Mouse (Mus musculus) left cerebral cortex, adult 18-20 months (tissue): ENCODE results near the gene Spast. TPM values are rescaled to one million over a fixed set of nuclear protein-coding genes. Genes with fewer than 3 reads are reported as not detected.
"Not testable (repeated sequence)": the region's sequence is repeated elsewhere in the genome, so short reads cannot be mapped to it uniquely, and the experiment has no call there.

Experiments
- DNase-seq, 2 experiments: peaks; one replicate each; pipeline ENCODE4 v3.0.0; 2021 to 2022; ENCODE audit warnings: low spot score in 2 of 2, mixed read lengths in 1 of 2
- long read RNA-seq, 2 experiments: library from polyadenylated mRNA; stranded (forward); transcript quantifications; one replicate each; pipeline ENCODE4 v2.0.0; 2021
- total RNA-seq, 2 experiments: library from RNA; stranded (reverse); gene quantifications; 2 replicates each; pipeline ENCODE4 v1.2.3; 2021

Spast gene
- 10 to 100 TPM; 51.1 to 55.4 TPM for total RNA-seq
- long read RNA-seq, experiment 1, full-length matches to known transcripts = 37 of 54 reads
- long read RNA-seq, experiment 1, partial matches to known transcripts = 3 of 54 reads
- long read RNA-seq, experiment 1, other reads (novel, unspliced or antisense) = 14 of 54 reads
- long read RNA-seq, experiment 2, full-length matches to known transcripts = 23 of 32 reads
- long read RNA-seq, experiment 2, partial matches to known transcripts = 4 of 32 reads
- long read RNA-seq, experiment 2, other reads (novel, unspliced or antisense) = 5 of 32 reads

- DNase-seq = peak; percentile 46 to 64
Observed at GRCm38 (mm10) chr17:74338937-74339804, at the start of gene Spast. Gene Spast, plus strand, starts transcription at chr17:74338987.

DNA sequence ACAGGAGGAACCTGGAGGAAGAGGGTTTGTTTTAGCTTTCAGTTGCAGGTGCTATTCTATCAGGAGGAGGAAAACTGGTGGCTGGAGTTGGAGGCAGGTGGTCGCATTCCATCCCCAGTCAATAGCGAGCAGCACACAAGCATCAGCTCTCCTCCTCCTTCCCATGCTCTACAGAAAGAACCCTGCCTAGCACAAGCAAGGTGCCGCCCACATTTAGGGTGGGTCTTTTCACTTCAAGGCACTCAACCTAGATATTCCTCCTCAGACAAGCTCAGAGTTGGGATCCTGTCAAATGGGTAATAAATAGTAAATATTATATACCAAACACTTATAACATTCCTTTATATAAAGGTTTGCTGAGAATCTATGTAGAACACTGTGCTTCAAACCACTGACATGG lies 48.6 kb upstream of the Spast start:
- DNase-seq = no peak

DNA sequence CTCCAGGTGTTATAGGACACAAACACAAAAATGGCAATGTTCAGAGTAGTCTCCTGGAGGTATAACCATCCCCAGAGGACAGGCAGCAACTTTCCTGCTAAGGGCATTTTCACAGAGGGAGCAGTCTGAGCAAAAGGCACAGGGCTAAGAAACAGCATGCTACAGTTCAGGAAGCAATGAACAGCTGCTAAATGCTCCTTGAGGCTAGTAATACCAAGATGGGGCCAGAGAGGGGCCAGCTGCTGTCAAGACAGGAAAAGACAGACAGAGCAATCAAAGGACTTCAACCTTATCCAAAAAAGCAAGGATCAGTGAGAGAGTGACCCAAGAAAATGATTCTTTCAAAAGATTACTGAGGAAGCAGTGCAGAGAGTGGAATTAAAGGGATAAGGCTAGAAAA lies 47.9 kb upstream of the Spast start:
- DNase-seq = no peak

DNA sequence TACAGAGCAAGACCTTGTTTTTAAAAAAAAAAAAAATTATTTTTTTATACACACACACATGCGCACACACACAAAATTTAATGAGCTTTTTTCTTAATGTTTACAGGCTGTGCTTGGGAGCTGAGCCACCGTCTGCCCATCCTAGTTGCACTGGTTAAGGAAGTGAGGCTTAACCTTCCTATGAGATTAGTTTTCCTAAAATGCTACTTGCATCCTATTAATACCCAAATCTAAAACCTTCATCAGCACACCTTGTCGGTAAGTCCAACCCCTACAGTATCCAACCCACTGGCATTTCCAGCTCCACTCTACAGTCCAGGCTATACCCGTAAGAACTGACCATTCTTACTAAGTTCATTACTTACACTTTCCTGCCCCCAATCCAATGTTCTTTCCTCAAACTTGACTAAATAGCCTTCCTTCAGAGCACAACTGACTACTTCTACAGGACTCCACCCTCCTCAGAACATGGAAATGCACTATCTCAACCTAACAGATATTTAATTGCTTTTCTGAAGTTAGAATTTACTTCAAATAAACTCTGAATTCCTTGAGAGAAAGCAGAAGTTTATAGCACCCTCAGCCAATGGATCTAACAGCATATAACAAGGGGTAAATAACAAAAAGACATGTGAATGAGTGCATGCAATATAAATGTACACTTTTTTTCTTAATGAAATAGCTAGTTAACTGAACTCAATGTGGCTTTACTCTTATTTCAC lies 47.0 kb upstream of the Spast start:
- no peak for DNase-seq

DNA sequence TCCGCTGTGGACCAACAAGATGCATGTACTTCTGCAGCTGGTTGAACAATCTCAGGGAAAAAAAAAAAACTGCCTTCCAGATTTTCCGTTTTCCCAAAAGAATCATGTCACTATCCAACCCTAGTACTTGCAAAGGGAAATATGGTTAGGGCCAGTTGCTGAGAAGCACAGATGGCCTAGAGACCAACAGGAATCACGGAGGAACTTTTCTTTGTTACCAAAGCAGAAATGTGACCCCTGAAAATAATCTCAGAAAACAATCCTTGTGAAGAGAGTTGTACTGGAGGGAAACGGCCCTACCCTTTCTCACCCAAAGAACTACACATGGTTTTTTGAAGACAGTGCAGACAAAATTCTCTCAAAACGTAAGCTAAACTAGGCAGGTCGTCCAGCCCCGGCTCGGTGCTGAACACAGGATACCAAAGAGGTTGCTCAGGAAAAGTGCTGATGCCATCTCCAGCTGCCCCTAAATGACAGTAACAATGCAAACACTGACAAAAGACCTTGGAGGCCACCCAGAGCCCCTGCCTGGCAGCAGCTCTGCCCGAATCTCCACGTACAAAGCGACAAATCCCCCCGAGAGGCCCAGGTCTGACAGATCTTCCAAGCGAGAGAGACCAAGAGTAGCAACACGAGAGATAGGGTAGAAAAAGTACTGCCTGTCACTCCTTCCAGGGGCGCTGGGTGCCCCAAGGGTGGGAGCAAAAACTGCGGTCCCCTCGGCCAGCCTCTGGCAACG lies 44.9 kb upstream of the Spast start:
- peak in 1 of 2 experiments; percentile 5 for DNase-seq

DNA sequence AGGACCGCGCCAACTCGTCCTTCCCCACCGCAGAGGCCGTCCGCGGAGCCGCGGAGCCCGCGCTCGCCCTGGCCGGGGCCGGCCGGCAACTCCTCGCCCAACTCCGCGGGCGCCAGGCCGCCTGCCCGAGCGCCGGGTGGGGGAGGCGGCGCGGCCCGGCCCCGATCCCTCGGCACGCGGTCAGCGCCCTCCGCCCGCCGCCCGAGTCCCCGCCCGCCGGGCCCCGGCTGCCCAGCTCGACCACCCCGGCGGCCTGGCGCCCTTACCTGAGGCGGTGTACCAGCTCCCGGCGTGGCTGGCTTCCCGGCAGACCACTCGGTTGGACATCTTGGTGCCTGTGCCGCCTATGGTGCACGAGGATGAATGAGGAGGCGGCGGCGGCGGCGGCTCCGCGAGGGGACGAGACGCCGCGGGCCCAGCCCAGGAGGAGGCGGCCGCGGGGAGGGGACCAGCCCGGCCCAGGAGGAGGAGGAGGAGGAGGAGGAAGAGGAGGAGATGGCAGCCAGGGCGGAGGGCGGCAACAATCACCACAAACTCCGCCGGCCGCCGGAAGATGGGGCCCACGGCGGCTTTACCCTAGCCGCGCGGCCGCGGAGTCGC lies 44.3 kb upstream of the Spast start:
- peak; percentile 68 to 75 for DNase-seq

- DNase-seq = peak; percentile 72 to 81
Observed at GRCm38 (mm10) chr17:74295026-74295970, 43.5 kb upstream of the Spast start, which contains the start of gene Memo1. Gene Memo1, minus strand, starts transcription at chr17:74295521.

- no peak for DNase-seq
Observed at GRCm38 (mm10) chr17:74296076-74296823, 42.5 kb upstream of the Spast start.

DNA sequence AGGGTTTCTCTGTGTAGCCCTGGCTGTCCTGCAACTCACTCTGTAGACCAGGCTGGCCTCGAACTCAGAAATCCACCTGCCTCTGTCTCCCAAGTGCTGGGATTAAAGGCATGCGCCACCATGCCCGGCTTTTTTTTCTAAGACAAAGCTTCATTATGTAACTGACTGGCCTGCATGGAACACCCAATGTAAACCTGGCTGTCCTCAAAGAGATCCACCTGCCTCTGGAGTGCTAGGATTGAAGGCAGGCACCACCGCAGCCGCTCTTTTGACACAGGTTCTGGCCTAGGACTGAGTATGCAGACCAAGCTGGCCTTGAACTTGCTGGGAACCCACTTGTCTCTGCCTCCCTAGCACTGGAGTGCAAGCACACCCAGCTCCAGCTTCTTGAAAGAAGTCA lies 41.8 kb upstream of the Spast start:
- not testable (repeated sequence) for DNase-seq

- DNase-seq = no peak
Observed at GRCm38 (mm10) chr17:74300089-74300488, 38.7 kb upstream of the Spast start.

GRCm38 (mm10) chr17:74304060-74304459 lies 34.7 kb upstream of the Spast start:
- no peak for DNase-seq

DNA sequence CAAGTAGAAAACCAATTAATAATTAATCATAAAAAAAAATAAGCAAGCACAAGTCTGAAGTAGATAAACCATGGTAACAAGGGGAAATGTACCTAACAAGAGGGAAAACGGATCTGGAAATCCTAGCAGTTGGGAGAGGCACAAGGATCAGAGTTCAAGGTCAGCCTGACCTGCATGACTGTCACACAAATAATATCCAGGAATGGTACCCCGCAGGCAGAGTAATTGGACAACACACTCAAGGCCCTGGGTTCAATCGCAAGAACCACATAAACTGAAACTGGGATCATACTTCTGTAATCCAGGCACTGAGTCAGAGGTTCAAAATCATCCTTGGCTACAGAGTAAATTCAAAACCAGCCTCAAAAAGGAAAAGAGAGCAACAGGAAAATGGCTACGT lies 33.2 kb upstream of the Spast start:
- no peak for DNase-seq

DNA sequence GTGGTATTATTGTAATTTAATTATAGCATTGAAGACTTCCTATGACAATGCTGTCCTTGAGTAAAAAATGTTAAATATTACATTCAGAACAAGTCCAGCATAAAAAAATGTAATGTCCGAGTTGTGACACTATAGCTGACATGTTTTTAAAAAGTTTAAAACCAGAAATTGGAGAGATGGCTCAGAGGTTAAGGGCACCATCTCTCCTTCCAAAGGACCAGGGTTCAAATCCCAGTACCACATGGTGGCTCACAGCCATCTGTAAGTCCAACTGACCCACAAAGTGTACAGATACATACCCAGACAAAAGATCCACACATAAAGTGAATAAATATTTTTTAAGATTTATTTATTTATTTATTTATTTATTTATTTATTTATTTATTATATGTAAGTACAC lies 32.8 kb upstream of the Spast start:
- no peak for DNase-seq

- no peak for DNase-seq
Observed at GRCm38 (mm10) chr17:74315445-74316308, 23.1 kb upstream of the Spast start.

DNA sequence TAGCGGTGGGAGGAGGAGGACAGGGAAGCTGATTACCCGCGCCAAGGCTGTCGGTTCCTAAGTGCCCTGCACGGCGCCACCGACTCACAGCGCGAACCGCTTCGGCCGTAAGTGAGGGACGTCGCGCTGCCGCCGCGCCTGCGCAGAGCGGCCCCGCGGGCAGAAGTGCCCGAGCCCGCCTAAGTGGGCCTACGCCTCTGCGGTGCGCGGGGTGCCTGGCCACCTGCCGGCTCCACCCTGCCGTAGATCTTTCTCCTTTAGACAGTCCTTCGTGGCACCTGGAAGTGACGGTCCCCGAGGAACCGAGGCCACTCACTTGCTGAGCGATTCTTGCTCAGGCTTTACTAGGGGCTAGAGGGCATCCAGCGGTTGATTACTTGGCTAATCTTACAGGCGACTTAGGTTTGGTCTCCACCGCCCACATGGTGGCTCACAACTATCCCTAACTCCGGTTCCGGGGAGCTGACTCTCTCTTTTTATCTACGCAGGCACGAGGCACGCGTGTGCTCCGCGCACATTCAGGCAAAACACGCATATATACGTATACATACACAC lies 22.4 kb upstream of the Spast start:
- peak; percentile 82 to 90 for DNase-seq

DNA sequence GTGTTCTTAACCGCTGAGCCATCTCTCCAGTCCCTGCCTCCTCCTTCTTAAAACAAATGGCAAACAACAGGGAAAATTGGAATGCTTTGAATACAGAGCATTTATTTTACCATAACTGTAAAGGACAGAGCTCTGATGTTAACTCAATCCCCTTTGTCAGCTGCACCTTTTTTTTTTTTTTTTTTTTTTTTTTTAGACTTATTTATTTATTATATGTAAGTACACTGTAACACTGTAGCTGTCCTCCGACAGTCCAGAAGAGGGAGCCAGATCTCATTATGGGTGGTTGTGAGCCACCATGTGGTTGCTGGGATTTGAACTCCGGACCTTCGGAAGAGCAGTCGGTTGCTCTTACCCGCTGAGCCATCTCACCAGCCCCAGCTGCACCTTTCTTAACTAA lies 20.1 kb upstream of the Spast start:
- no peak for DNase-seq

GRCm38 (mm10) chr17:74322400-74323054 lies 16.3 kb upstream of the Spast start:
- no peak for DNase-seq
